Mouse (Mus musculus) stomach, postnatal 0 days (tissue): Measurements from ENCODE around the gene Ahctf1. TPM values are rescaled to one million over a fixed set of nuclear protein-coding genes. Genes with fewer than 3 reads are reported as not detected.
"Not testable (repeated sequence)": the region's sequence is repeated elsewhere in the genome, so short reads cannot be mapped to it uniquely, and the experiment has no call there.

Source experiments
- ATAC-seq: fragments of 200-750 bp; cut with Nextera tagmentation; 2 replicates; pipeline ENCODE4 v1.8.0; 2017; ENCODE audit not compliant: low FRiP score, low TSS enrichment
- DNase-seq: peaks from one replicate; pipeline ENCODE4 v3.0.0-alpha.2; 2016; ENCODE audit warnings: low spot score
- H3K27ac ChIP-seq: fragments of 300-500 bp; sonication (generic); replicated peaks from 2 replicates; pipeline ENCODE4 v1.5.1; 2014; ENCODE audit warnings: mild to moderate bottlenecking, control low read depth
- H3K27me3 ChIP-seq: fragments of 300-500 bp; sonication (generic); 2 replicates; pipeline ENCODE4 v1.6.1; 2014; ENCODE audit warnings: low read length; ENCODE audit not compliant: control insufficient read depth, insufficient read depth
- H3K36me3 ChIP-seq: fragments of 300-500 bp; sonication (generic); 2 replicates; pipeline ENCODE4 v1.6.1; 2014; ENCODE audit warnings: low read length, mixed read lengths; ENCODE audit not compliant: control insufficient read depth, insufficient read depth
- H3K4me1 ChIP-seq: fragments of 300-500 bp; sonication (generic); replicated peaks from 2 replicates; pipeline ENCODE4 v1.6.1; 2014; ENCODE audit warnings: antibody characterized with exemption; ENCODE audit not compliant: control insufficient read depth, insufficient read depth
- H3K4me2 ChIP-seq: fragments of 300-500 bp; sonication (generic); replicated peaks from 2 replicates; pipeline ENCODE4 v1.6.1; 2014; ENCODE audit warnings: low read depth, mild to moderate bottlenecking, control low read depth, moderate library complexity
- H3K4me3 ChIP-seq: fragments of 300-500 bp; sonication (generic); 2 replicates; pipeline ENCODE4 v1.5.1; 2014; ENCODE audit warnings: low read depth, low read length, control low read depth
- H3K9ac ChIP-seq: fragments of 300-500 bp; sonication (generic); 2 replicates; pipeline ENCODE4 v1.6.1; 2014; ENCODE audit warnings: mild to moderate bottlenecking, low read length, control low read depth, mixed read lengths
- H3K9me3 ChIP-seq: fragments of 300-500 bp; sonication (generic); 2 replicates; pipeline ENCODE4 v1.6.1; 2016; ENCODE audit warnings: low read length; ENCODE audit not compliant: control insufficient read depth
- CTCF ChIP-seq: IDR thresholded peaks from 2 replicates; pipeline ENCODE4 v1.5.1; 2016; ENCODE audit warnings: antibody characterized with exemption, low read depth, mild to moderate bottlenecking, moderate library complexity
- EP300 ChIP-seq: optimal IDR thresholded peaks from 2 replicates; pipeline ENCODE3; 2016; ENCODE audit warnings: antibody characterized with exemption
- WGBS: fragments of 180-500 bp; shearing (Covaris S2); extraction: QIAGEN DNeasy Blood & Tissue Kit; methylation state at CpG from one replicate; pipeline ENCODE4 v1.1.7; 2014; 5-methylcytosine and 5-hydroxymethylcytosine counted together
- polyA plus RNA-seq: library from polyadenylated mRNA; unstranded; fragments of >200 nt; fragmentation: Nextera tagmentation; extraction: Ambion mirVana; gene quantifications from 2 replicates; pipeline ENCODE4 v1.2.1, GENCODE M21; 2015

The Ahctf1 gene
- polyA plus RNA-seq, 1 experiment from 2014 or later = 7.0 TPM

DNA sequence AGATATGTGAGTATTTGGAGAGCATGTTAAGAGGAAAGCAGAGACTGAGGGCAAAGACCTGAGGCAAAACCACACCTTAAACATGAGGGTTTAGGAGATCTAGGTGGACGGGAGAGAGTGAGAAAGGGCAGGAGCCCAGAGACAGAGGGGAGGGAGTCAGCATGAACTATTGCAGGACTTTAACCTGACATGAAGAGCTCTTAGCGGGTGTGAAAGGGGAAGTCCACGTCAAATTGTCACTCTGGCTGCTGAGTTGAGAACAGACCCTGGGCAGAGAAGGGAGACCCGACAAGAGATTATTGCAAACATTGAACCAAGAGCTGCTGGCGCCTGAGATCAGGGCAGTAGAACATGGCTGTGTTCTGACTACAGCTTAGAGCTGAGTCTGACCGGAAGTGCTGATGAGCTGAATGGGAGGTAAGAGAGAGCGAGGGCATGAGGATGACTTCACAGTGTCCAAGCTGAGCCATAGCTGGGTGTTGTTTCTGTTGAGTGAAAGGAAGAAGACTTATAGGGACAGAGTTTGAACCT lies 29.3 kb upstream of the Ahctf1 start:
- 79% methylated on average over 7 of the region's 7 CpGs for WGBS
- no peak overlapping the region for H3K9ac ChIP-seq
- DNase-seq = no peak
- H3K36me3 ChIP-seq = no peaks in the 10 kb centered on the region
- no peak overlapping the region for H3K4me2 ChIP-seq
- no peak for TF ChIP-seq CTCF
- TF ChIP-seq EP300 = no peak
- no peaks in the 10 kb centered on the region for H3K9me3 ChIP-seq
- no peak overlapping the region for H3K27ac ChIP-seq
- H3K4me1 ChIP-seq = no peaks in the 10 kb centered on the region
- no peaks in the 10 kb centered on the region for H3K27me3 ChIP-seq
- ATAC-seq = no peak
- H3K4me3 ChIP-seq = no peak overlapping the region

DNA sequence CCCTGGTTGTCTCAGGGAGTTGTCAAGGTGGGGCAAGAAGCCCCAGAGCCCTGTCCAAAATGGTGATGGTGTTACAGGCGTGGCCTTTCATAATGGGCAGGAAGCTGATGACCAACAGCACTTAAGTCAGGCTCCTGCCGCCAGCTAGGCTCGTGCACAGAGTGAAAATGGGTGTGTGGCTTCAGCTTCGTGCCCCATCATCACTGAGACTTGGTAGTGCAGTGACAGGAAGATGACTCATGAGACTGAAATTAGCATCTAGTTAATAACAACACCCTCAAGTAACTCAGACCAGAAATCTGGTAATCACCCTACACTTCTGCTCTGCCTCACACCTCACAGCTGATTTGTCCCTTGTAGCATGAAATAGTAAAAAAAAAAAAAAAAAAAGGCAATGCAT lies 25.4 kb upstream of the Ahctf1 start:
- no peaks in the 10 kb centered on the region for H3K9me3 ChIP-seq
- no peak overlapping the region for H3K27ac ChIP-seq
- H3K4me1 ChIP-seq = no peaks in the 10 kb centered on the region
- no peak overlapping the region for H3K9ac ChIP-seq
- no peak for ATAC-seq
- no peak for TF ChIP-seq CTCF
- TF ChIP-seq EP300 = no peak
- 64% methylated on average over 4 of the region's 4 CpGs for WGBS
- DNase-seq = no peak
- H3K4me2 ChIP-seq = no peak overlapping the region
- no peaks in the 10 kb centered on the region for H3K36me3 ChIP-seq
- H3K4me3 ChIP-seq = no peak overlapping the region
- H3K27me3 ChIP-seq = no peaks in the 10 kb centered on the region

- no peaks in the 10 kb centered on the region for H3K9me3 ChIP-seq
- DNase-seq = no peak
- H3K36me3 ChIP-seq = no peaks in the 10 kb centered on the region
- H3K4me1 ChIP-seq = no peaks in the 10 kb centered on the region
- H3K27me3 ChIP-seq = no peaks in the 10 kb centered on the region
- no peak overlapping the region for H3K9ac ChIP-seq
- no peak overlapping the region for H3K4me2 ChIP-seq
- no peak overlapping the region for H3K4me3 ChIP-seq
- 92% methylated on average over 5 of the region's 5 CpGs for WGBS
- TF ChIP-seq CTCF = no peak
- no peak for TF ChIP-seq EP300
- H3K27ac ChIP-seq = no peak overlapping the region
- no peak for ATAC-seq
Observed at GRCm38 (mm10) chr1:179828051-179828450, 24.6 kb upstream of the Ahctf1 start.

DNA sequence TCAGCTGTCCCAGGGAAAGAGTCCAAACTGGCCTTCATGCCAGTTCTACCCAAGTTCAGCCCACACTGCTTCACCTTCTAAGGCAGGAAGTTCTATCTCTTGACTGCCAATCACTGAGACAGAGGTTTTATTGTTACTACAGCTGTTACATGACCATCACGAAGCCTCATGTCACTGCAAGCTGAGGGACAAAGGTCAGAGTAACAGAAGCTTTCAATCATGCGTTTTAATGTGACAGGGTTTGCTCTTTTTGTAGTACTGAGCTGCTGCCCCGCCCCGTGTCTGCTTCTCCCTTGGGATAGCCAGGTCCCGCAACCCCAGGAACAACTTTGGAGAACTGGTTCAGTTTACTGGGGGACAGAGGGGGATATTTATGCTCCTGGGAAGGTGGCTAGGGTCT lies 21.1 kb upstream of the Ahctf1 start:
- Histone ChIP-seq H3K4me1 (no peaks in the 10 kb centered on the region), H3K4me3 (no peak overlapping the region), H3K9me3 (no peaks in the 10 kb centered on the region), H3K27ac (no peak overlapping the region), H3K36me3 (no peaks in the 10 kb centered on the region), H3K4me2 (no peak overlapping the region), H3K9ac (no peak overlapping the region), H3K27me3 (no peaks in the 10 kb centered on the region)
- TF ChIP-seq EP300 = no peak
- no peak for TF ChIP-seq CTCF
- ATAC-seq = no peak
- WGBS = 69% methylated on average over 5 of the region's 5 CpGs
- DNase-seq = no peak

DNA sequence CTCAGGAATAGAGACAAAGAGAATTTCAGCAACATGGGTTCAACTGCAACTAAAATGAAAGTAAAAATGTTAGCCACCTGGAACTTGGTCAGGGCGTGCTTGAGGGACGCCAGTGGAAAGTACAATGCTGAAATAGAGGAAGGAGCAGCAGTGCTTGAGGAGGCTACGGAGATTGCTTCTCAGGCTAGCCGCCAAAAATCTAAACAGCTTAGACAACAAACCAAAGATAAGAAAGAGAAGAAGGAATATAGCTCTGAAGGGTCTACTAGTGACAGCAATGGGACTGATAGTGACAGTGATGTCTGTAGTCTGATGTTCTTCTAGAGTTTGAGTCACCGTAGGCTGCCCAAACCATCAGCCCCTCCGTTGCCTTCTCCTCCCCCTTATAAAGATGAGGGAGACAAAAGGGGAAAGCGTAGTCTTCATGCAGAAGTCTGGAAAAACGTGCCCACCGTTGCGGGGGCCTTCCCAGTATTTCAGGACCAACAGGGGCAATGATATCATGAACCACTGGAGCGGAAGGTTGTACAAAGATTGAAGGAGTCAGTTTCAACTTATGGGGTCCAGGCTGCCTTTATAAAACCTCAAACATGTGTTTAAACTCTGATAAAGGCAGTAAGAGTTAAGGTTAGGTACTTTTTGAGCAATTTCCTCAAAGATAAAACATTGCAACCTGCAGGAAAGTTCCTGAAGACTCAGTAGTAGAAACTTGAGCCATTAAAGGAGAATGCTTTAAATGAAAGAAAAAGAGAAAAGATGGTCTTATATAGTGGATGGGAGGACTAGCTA lies 15.2 kb upstream of the Ahctf1 start:
- not testable (repeated sequence) for H3K4me2 ChIP-seq, DNase-seq, H3K4me1 ChIP-seq, H3K27me3 ChIP-seq, H3K9me3 ChIP-seq, ATAC-seq, H3K27ac ChIP-seq, H3K4me3 ChIP-seq, H3K36me3 ChIP-seq, H3K9ac ChIP-seq
- 88% methylated on average over 11 of the region's 11 CpGs for WGBS

GRCm38 (mm10) chr1:179814616-179815015 lies 11.1 kb upstream of the Ahctf1 start:
- Histone ChIP-seq H3K4me1 (no peaks in the 10 kb centered on the region), H3K9ac (no peak overlapping the region), H3K27me3 (no peaks in the 10 kb centered on the region), H3K4me3 (no peak overlapping the region), H3K27ac (no peak overlapping the region), H3K4me2 (no peak overlapping the region), H3K36me3 (no peaks in the 10 kb centered on the region), H3K9me3 (no peaks in the 10 kb centered on the region)
- 76% methylated on average over 2 of the region's 2 CpGs for WGBS
- ATAC-seq (no peak), DNase-seq (no peak)
- no peak for TF ChIP-seq CTCF
- no peak for TF ChIP-seq EP300
